Mouse (Mus musculus) kidney, postnatal 14 days (tissue): ENCODE results near the gene Tdpoz4.
"Not testable (repeated sequence)": the region's sequence is repeated elsewhere in the genome, so short reads cannot be mapped to it uniquely, and the experiment has no call there.

Experiments
- DNase-seq: peaks from one replicate; pipeline ENCODE4 v3.0.0; 2022; ENCODE audit warnings: mixed read lengths

Gene Tdpoz4

DNA sequence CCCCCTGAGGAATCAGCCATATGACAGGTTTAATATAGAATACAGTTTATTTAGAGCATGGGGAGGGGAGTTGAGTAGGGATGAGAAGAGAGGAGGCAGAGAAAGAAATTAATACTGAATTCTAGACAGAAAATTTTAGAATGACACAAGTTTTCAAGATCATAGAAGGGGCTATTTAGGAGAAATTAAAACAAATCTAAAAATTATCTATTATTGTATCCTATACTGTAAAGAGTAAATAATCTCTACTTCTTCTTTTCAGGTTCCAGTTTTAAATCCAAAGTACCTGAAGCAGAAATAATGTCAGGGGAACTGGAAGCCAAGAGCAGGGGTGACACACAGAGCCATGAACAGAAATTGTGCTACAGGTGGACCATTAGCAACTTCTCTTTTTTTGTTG is at the start of gene Tdpoz4:
Gene Tdpoz4, plus strand, starts transcription at position 301 of the 400 bp plus-strand sequence.
- DNase-seq, result not testable (repeated sequence)

DNA sequence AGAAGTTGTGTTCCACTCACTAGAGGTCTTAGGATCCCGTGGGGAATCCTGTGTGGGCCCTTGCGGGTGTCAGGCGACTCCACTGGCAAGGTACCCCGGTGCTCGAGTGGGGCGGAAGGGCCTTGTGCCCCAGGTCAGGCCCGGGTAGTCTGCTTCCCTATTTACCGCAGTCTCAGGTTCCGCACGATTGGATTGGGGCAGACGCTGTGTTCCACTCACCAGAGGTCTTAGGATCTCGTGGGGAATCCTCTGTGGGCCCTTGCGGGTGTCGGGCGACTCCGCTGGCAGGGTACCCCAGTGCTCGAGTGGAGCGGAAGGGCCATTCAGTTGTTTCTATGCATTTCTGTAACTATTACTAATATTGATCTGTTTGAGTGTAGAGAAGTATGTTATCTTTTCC is 42.2 kb upstream of the Tdpoz4 start:
- not testable (repeated sequence) for DNase-seq

DNA sequence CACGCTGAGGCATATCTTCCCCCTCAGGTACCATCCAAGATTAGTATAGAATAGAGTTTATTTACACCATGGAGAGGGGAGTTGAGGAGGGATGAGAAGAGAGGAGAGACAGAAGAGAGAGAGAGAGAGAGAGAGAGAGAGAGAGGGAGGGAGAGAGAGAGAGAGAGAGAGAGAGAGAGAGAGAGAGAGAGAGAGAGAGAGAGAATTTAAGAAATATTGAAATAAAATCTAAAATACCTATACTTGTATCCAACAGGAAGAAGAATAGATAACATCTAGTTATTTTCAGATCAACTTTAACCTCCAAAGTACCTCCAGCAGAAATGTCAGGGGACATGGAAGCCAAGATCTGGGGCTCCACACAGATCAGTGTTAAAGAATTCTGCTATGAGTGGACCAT is 23.5 kb upstream of the Tdpoz4 start, which contains the start of gene Gm5773:
Gene Gm5773, plus strand, starts transcription at position 301 of the 400 bp plus-strand sequence.
- DNase-seq, result not testable (repeated sequence)

DNA sequence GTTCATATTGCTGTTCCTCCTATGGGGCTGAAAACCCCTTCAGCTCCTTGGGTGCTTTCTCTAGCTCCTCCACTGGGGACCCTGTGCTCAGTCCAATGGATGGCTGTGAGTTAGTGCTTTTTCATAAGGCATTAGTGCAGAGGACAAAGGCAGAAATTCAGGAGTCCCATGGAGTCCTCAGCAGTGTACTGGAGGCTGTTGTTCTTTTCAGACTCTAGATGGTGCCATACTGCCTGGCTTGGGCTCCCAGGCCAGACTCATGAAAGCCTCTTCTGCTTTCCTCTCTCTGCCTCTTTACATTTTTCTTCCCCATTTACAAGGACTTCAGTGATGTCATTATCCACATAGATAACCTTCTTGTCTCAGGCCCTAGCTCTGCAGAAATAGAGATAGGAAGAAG is 17.1 kb downstream of the Tdpoz4 start:
- DNase-seq, result not testable (repeated sequence)

DNA sequence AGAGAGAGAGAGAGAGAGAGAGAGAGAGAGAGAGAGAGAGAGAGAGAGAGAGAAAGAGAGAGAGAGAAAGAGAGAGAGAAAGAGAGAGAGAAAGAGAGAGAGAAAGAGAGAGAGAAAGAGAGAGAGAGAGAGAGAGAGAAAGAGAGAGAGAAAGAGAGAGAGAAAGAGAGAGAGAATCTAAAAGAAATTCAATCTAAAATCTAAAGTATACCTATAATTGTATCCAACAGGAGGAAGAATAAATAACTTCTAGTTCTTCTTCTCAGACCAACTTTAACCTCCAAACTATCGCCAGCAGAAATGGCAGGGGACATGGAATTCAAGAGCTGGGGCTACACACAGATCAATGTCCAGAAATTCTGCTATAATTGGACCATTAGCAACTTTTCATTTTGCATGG is 29.5 kb downstream of the Tdpoz4 start, which contains the start of gene Tdpoz3:
Gene Tdpoz3, plus strand, starts transcription at position 301 of the 400 bp plus-strand sequence.
- not testable (repeated sequence) for DNase-seq
